In genomic region chr9:85844647-85844983, GRCm38 (mm10) we compare ENCODE assay signal across 7 mouse cellular contexts. TPM values are rescaled to one million over a fixed set of nuclear protein-coding genes. Genes with fewer than 3 reads are reported as not detected.
DNase-seq lines count a peak whose midpoint lies in the region; ATAC-seq and TF ChIP-seq lines count a peak whose summit lies in the region.

No protein-coding gene starts in this region.

- no peaks in the 10 kb centered on the region for H3K27me3 ChIP-seq in lung, embryonic 14.5 days (ENCODE audit: insufficient read depth, low read length)
- peaks cover 45% of the 10 kb centered on the region for H3K27me3 ChIP-seq in forebrain, embryonic 10.5 days (ENCODE audit: poor library complexity, severe bottlenecking)
- H3K27me3 ChIP-seq in intestine, embryonic 14.5 days (replicated peaks; ENCODE audit: control insufficient read depth, insufficient read depth, low read length): 0 out of 2 replicates have a peak, but pooled peaks cover 3% of the 10 kb centered on the region
- no peaks in the 10 kb centered on the region for H3K27me3 ChIP-seq in neural tube, embryonic 14.5 days (ENCODE audit: control insufficient read depth, insufficient read depth, low read length)

- peaks cover under 1% of the 10 kb centered on the region; the same call in 1 of the 2 replicates for H3K36me3 ChIP-seq in lung, embryonic 14.5 days (ENCODE audit: insufficient read depth)
- peaks cover 32% of the 10 kb centered on the region for H3K36me3 ChIP-seq in forebrain, embryonic 10.5 days (replicated peaks)
- peaks cover 11% of the 10 kb centered on the region for H3K36me3 ChIP-seq in intestine, embryonic 14.5 days (ENCODE audit: control insufficient read depth, insufficient read depth, low read length)
- no peaks in the 10 kb centered on the region for H3K36me3 ChIP-seq in neural tube, embryonic 14.5 days (ENCODE audit: control insufficient read depth, insufficient read depth, low read length)

- TF ChIP-seq CTCF in lung, embryonic 14.5 days (IDR thresholded peaks at IDR 0.05; ENCODE audit: low read depth): no peak; the same call in 1 of the 2 replicates

- H3K9ac ChIP-seq in lung, embryonic 14.5 days: no peak overlapping the region
- no peak overlapping the region for H3K9ac ChIP-seq in intestine, embryonic 14.5 days (ENCODE audit: low read length)
- H3K9ac ChIP-seq in neural tube, embryonic 14.5 days (replicated peaks; ENCODE audit: low read depth, low read length): peak overlapping the region; percentile 66

- ATAC-seq in lung, embryonic 14.5 days (ENCODE audit: insufficient read depth): no peak
- no peak for ATAC-seq in intestine, embryonic 14.5 days (replicated peaks; ENCODE audit: low FRiP score, low TSS enrichment, low read depth)
- ATAC-seq in neural tube, embryonic 14.5 days (ENCODE audit: low read depth): no peak

- no peak for DNase-seq in lung, embryonic 14.5 days
- DNase-seq in lung, adult 18-20 months: no peak
- no peak for DNase-seq in forebrain, embryonic 10.5 days (ENCODE audit: extremely low spot score, low spot score)
- DNase-seq in intestine, embryonic 14.5 days (ENCODE audit: low spot score): no peak
- DNase-seq in right cerebral cortex, postnatal 36 days (ENCODE audit: low spot score in 2 of 2): no peak
- no peak for DNase-seq in spleen, adult 12 weeks (ENCODE audit: low spot score)

- no peak overlapping the region for H3K27ac ChIP-seq in lung, embryonic 14.5 days (ENCODE audit: low read depth)
- peak overlapping the region; percentile 95 for H3K27ac ChIP-seq in forebrain, embryonic 10.5 days
- H3K27ac ChIP-seq in intestine, embryonic 14.5 days (ENCODE audit: low read depth): no peak overlapping the region
- no peak overlapping the region for H3K27ac ChIP-seq in neural tube, embryonic 14.5 days (ENCODE audit: low read depth, low read length)

- peak overlapping the region; percentile 69 for H3K4me3 ChIP-seq in lung, embryonic 14.5 days (ENCODE audit: low read depth, low read length)
- H3K4me3 ChIP-seq in forebrain, embryonic 10.5 days: peak overlapping the region; percentile 81
- peak overlapping the region; percentile 56 for H3K4me3 ChIP-seq in intestine, embryonic 14.5 days (ENCODE audit: low read depth, low read length)
- H3K4me3 ChIP-seq in neural tube, embryonic 14.5 days (ENCODE audit: low read depth, low read length): peak overlapping the region; percentile 56

- peak overlapping the region; percentile 90 for H3K4me2 ChIP-seq in lung, embryonic 14.5 days
- peak overlapping the region; percentile 93 for H3K4me2 ChIP-seq in intestine, embryonic 14.5 days (ENCODE audit: low read length)
- peak overlapping the region; percentile 91 for H3K4me2 ChIP-seq in neural tube, embryonic 14.5 days (ENCODE audit: low read depth, low read length)

- no peaks in the 10 kb centered on the region for H3K4me1 ChIP-seq in lung, embryonic 14.5 days (ENCODE audit: insufficient read depth)
- peaks cover 37% of the 10 kb centered on the region for H3K4me1 ChIP-seq in forebrain, embryonic 10.5 days
- peaks cover 10% of the 10 kb centered on the region for H3K4me1 ChIP-seq in intestine, embryonic 14.5 days (replicated peaks; ENCODE audit: control insufficient read depth, insufficient read depth, low read length)
- H3K4me1 ChIP-seq in neural tube, embryonic 14.5 days (ENCODE audit: control insufficient read depth, insufficient read depth, low read length): peaks cover 12% of the 10 kb centered on the region; the same call in 1 of the 2 replicates

- no peaks in the 10 kb centered on the region for H3K9me3 ChIP-seq in lung, embryonic 14.5 days (ENCODE audit: low read depth, low read length)
- H3K9me3 ChIP-seq in forebrain, embryonic 10.5 days: no peaks in the 10 kb centered on the region
- H3K9me3 ChIP-seq in intestine, embryonic 14.5 days (ENCODE audit: control insufficient read depth, low read length): no peaks in the 10 kb centered on the region
- H3K9me3 ChIP-seq in neural tube, embryonic 14.5 days (ENCODE audit: control insufficient read depth, low read length): no peaks in the 10 kb centered on the region

- 62% methylated on average over 9 of the region's 9 CpGs for WGBS in lung, embryonic 14.5 days
- 69% methylated on average over 9 of the region's 9 CpGs for WGBS in forebrain, embryonic 10.5 days
- 76% methylated on average over 9 of the region's 9 CpGs for WGBS in intestine, embryonic 14.5 days
- WGBS in neural tube, embryonic 14.5 days: 75% methylated on average over 9 of the region's 9 CpGs

RNA-seq across cellular contexts. Expression of gene Tpbg, which starts 2.4 kb away (rescaled TPM):
- 23.1 and 24.6 TPM in 2 replicates for polyA plus RNA-seq in lung, embryonic 14.5 days (2014; fragmentation: Nextera tagmentation; extraction: Ambion mirVana)
- 24.9 and 25.8 TPM in 2 replicates for polyA plus RNA-seq in forebrain, embryonic 10.5 days (2016; fragmentation: Nextera tagmentation; extraction: Ambion mirVana)
- 13.8 and 15.1 TPM in 2 replicates for polyA plus RNA-seq in intestine, embryonic 14.5 days (2014; fragmentation: Nextera tagmentation; extraction: Ambion mirVana)
- polyA plus RNA-seq in neural tube, embryonic 14.5 days (2014; fragmentation: Nextera tagmentation; extraction: Ambion mirVana): 22.0 and 25.1 TPM in 2 replicates
